ENCODE assay signal across 41 mouse cellular contexts in genomic region chr5:14892242-14892641, GRCm38 (mm10). TPM values are rescaled to one million over a fixed set of nuclear protein-coding genes. Genes with fewer than 3 reads are reported as not detected.
"Had no signal": no experiment of that assay in that cellular context is flagged by ENCODE, and none has a peak within 500 bp of the region (broad histone marks: within the 10 kb centered on the region; RNA-seq: fewer than 3 reads in every experiment).

No protein-coding gene starts in this region.

- H3K27ac ChIP-seq: gastrocnemius, adult 2 months; heart, adult 2 months; heart, embryonic 13.5 days; hindbrain, embryonic 10.5 days; hindbrain, embryonic 12.5 days; hindbrain, embryonic 14.5 days; kidney, embryonic 15.5 days; kidney, postnatal 0 days; limb, embryonic 13.5 days; limb, embryonic 15.5 days; liver, embryonic 12.5 days; liver, embryonic 14.5 days had no signal

- H3K36me3 ChIP-seq: heart, embryonic 13.5 days; hindbrain, embryonic 10.5 days; hindbrain, embryonic 12.5 days; kidney, embryonic 15.5 days; limb, embryonic 13.5 days; limb, embryonic 15.5 days; liver, embryonic 12.5 days had no signal

- H3K4me1 ChIP-seq: heart, embryonic 13.5 days; hindbrain, embryonic 10.5 days; hindbrain, embryonic 12.5 days; kidney, embryonic 15.5 days; limb, embryonic 13.5 days; limb, embryonic 15.5 days; liver, embryonic 12.5 days had no signal

- DNase-seq: gastrocnemius, adult 2 months; gastrocnemius, postnatal 10 days; gastrocnemius, postnatal 25 days; heart, adult 2 months; heart, postnatal 10 days; heart, postnatal 36 days; kidney, adult 11 months; kidney, adult 2 months; kidney, adult 9 months; kidney, postnatal 14 days; kidney, postnatal 36 days; layer of hippocampus, adult 9-11 months; layer of hippocampus, postnatal 36 days; left cerebral cortex, postnatal 4 days had no signal

- H3K4me2 ChIP-seq: heart, embryonic 11.5 days; heart, embryonic 13.5 days; hindbrain, embryonic 12.5 days; hindbrain, embryonic 14.5 days; kidney, embryonic 15.5 days; limb, embryonic 13.5 days; limb, embryonic 15.5 days; liver, embryonic 12.5 days had no signal

- ATAC-seq: hindbrain, embryonic 16.5 days; inflammation-experienced regulatory T-cells, adult 6 months; liver, embryonic 12.5 days had no signal

- H3K9me3 ChIP-seq: heart, embryonic 13.5 days; kidney, embryonic 15.5 days; limb, embryonic 15.5 days had no signal

- H3K9ac ChIP-seq: heart, embryonic 13.5 days; hindbrain, embryonic 12.5 days; hindbrain, embryonic 14.5 days; kidney, embryonic 15.5 days; limb, embryonic 13.5 days; limb, embryonic 15.5 days; liver, embryonic 12.5 days; liver, embryonic 14.5 days had no signal

- H3K27me3 ChIP-seq: heart, embryonic 13.5 days; hindbrain, embryonic 12.5 days; kidney, embryonic 15.5 days; limb, embryonic 13.5 days; limb, embryonic 15.5 days; liver, embryonic 12.5 days had no signal

- H3K4me3 ChIP-seq: gastrocnemius, adult 2 months; heart, adult 2 months; heart, embryonic 13.5 days; hindbrain, embryonic 10.5 days; hindbrain, embryonic 12.5 days; kidney, embryonic 15.5 days; limb, embryonic 13.5 days; limb, embryonic 15.5 days; liver, embryonic 12.5 days had no signal

RNA-seq across cellular contexts. Expression of gene Gm9758, which starts 22.5 kb away (rescaled TPM):
- total RNA-seq: gastrocnemius, adult 2 months; gastrocnemius, postnatal 10 days; gastrocnemius, postnatal 25 days; gastrocnemius, postnatal 4 days; granulocyte monocyte progenitor cell, adult 5-6 weeks; heart, adult 2 months; heart, postnatal 10 days; heart, postnatal 36 days; layer of hippocampus, adult 18-20 months; layer of hippocampus, adult 8-10 months; layer of hippocampus, postnatal 14 days; layer of hippocampus, postnatal 36 days; left cerebral cortex, adult 18-20 months; left cerebral cortex, adult 8-10 months; left cerebral cortex, postnatal 10 days; left cerebral cortex, postnatal 25 days; left cerebral cortex, postnatal 4 days; liver, adult 2 months had no signal
- polyA plus RNA-seq: frontal cortex, adult 2 months; heart, adult 2 months; heart, embryonic 11.5 days; heart, embryonic 13.5 days; heart, embryonic 16.5 days; hindbrain, embryonic 10.5 days; hindbrain, embryonic 12.5 days; hindbrain, embryonic 14.5 days; hindbrain, embryonic 16.5 days; inflammation-experienced regulatory T-cells, adult 6 months; kidney, adult 2 months; kidney, embryonic 15.5 days; kidney, postnatal 0 days; large intestine, adult 2 months; limb, embryonic 11.5 days; limb, embryonic 13.5 days; limb, embryonic 15.5 days; liver, adult 2 months; liver, embryonic 12.5 days; liver, embryonic 14.5 days had no signal

RNA-seq across cellular contexts. Expression of gene Speer4e, which starts 46.0 kb away (rescaled TPM):
- total RNA-seq: gastrocnemius, adult 2 months; gastrocnemius, postnatal 10 days; gastrocnemius, postnatal 25 days; gastrocnemius, postnatal 4 days; granulocyte monocyte progenitor cell, adult 5-6 weeks; heart, adult 2 months; heart, postnatal 10 days; heart, postnatal 36 days; layer of hippocampus, adult 18-20 months; layer of hippocampus, adult 8-10 months; layer of hippocampus, postnatal 14 days; layer of hippocampus, postnatal 36 days; left cerebral cortex, adult 18-20 months; left cerebral cortex, adult 8-10 months; left cerebral cortex, postnatal 10 days; left cerebral cortex, postnatal 25 days; left cerebral cortex, postnatal 4 days; liver, adult 2 months had no signal
- polyA plus RNA-seq: frontal cortex, adult 2 months; heart, adult 2 months; heart, embryonic 11.5 days; heart, embryonic 13.5 days; heart, embryonic 16.5 days; hindbrain, embryonic 10.5 days; hindbrain, embryonic 12.5 days; hindbrain, embryonic 14.5 days; hindbrain, embryonic 16.5 days; inflammation-experienced regulatory T-cells, adult 6 months; kidney, adult 2 months; kidney, embryonic 15.5 days; kidney, postnatal 0 days; large intestine, adult 2 months; limb, embryonic 11.5 days; limb, embryonic 13.5 days; limb, embryonic 15.5 days; liver, adult 2 months; liver, embryonic 12.5 days; liver, embryonic 14.5 days had no signal
